ENCODE assay signal across 30 mouse cellular contexts in the genomic region with DNA sequence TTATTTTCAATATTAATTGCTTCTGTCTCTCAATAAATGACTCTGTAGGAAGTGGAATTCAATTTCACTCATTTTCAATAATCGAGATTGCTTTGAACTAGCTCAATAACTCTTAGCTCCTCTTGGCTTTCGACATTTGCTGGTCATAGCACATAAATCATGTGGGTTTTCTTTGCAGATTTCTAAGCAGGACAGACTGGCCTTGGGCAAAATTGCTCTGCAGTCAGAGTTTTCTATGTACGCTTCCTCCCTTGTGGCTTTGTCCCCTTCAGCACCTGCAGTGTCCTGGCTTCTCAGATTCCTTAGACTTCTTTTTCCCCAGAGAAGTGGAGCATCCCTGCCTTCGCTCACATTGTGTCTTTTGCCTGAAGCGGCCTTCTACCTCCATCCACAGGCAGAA.
A peak's percentile ranks its signal among the peaks of the same experiment; 100 is the strongest.
DNase-seq lines count a peak whose midpoint lies in the region; ATAC-seq lines count a peak whose summit lies in the region.
"Had no signal": no experiment of that assay in that cellular context is flagged by ENCODE, and none has a peak within 500 bp of the region (broad histone marks: within the 10 kb centered on the region; RNA-seq: fewer than 3 reads in every experiment).

No protein-coding gene starts in this region.

- H3K4me3 ChIP-seq in midbrain, embryonic 15.5 days = no peak overlapping the region
- H3K4me3 ChIP-seq in midbrain, embryonic 11.5 days (ENCODE audit: low read depth, low read length) = no peak overlapping the region
- H3K4me3 ChIP-seq: embryonic facial prominence, embryonic 12.5 days; layer of hippocampus, adult 2 months; liver, embryonic 12.5 days; megakaryocyte, embryonic 14.5 days; myocyte had no signal

- H3K9me3 ChIP-seq in midbrain, embryonic 15.5 days = no peaks in the 10 kb centered on the region
- H3K9me3 ChIP-seq in midbrain, embryonic 11.5 days (ENCODE audit: control insufficient read depth, low read length) = no peaks in the 10 kb centered on the region
- H3K9me3 ChIP-seq: embryonic facial prominence, embryonic 12.5 days; G1E; liver, embryonic 12.5 days had no signal

- no peak overlapping the region for H3K4me2 ChIP-seq in midbrain, embryonic 15.5 days
- H3K4me2 ChIP-seq in midbrain, embryonic 11.5 days = no peak overlapping the region
- H3K4me2 ChIP-seq: embryonic facial prominence, embryonic 12.5 days; heart, embryonic 11.5 days; liver, embryonic 12.5 days had no signal

- H3K27me3 ChIP-seq in midbrain, embryonic 15.5 days (replicated peaks) = no peaks in the 10 kb centered on the region
- no peaks in the 10 kb centered on the region for H3K27me3 ChIP-seq in midbrain, embryonic 11.5 days (ENCODE audit: control insufficient read depth, insufficient read depth, low read length)
- H3K27me3 ChIP-seq: embryonic facial prominence, embryonic 12.5 days; liver, embryonic 12.5 days; megakaryocyte, embryonic 14.5 days had no signal

- 0 out of 2 replicates have a peak, but pooled peaks have one; percentile 24 for ATAC-seq in midbrain, embryonic 15.5 days (replicated peaks)
- no peak for ATAC-seq in midbrain, embryonic 11.5 days (ENCODE audit: low FRiP score)
- ATAC-seq: forebrain, embryonic 14.5 days; hindbrain, embryonic 16.5 days; liver, embryonic 12.5 days; lung, postnatal 0 days had no signal

- H3K27ac ChIP-seq in midbrain, embryonic 15.5 days = no peak overlapping the region
- no peak overlapping the region for H3K27ac ChIP-seq in midbrain, embryonic 11.5 days (ENCODE audit: low read depth, low read length)
- H3K27ac ChIP-seq: embryonic facial prominence, embryonic 12.5 days; layer of hippocampus, adult 2 months; liver, embryonic 12.5 days had no signal

- 77% methylated on average over 5 of the region's 5 CpGs for WGBS in midbrain, embryonic 15.5 days
- WGBS in midbrain, embryonic 11.5 days = 91% methylated on average over 5 of the region's 5 CpGs

- H3K36me3 ChIP-seq in midbrain, embryonic 15.5 days (replicated peaks) = no peaks in the 10 kb centered on the region
- no peaks in the 10 kb centered on the region for H3K36me3 ChIP-seq in midbrain, embryonic 11.5 days (ENCODE audit: control insufficient read depth, insufficient read depth, low read length)
- H3K36me3 ChIP-seq: embryonic facial prominence, embryonic 12.5 days; G1E; liver, embryonic 12.5 days had no signal

- peak; percentile 64 to 87 for DNase-seq in adrenal gland, adult (ENCODE audit: inconsistent age in 2 of 2, low spot score in 1 of 2)
- no peak for DNase-seq in adrenal gland, postnatal 4 days (ENCODE audit: low spot score in 2 of 2)
- DNase-seq in midbrain, embryonic 11.5 days (ENCODE audit: low spot score, missing footprints) = no peak
- DNase-seq in 3T3-L1 (ENCODE audit: low read depth, low spot score) = peak; percentile 68
- peak; percentile 6 for DNase-seq in adrenal gland, postnatal 25 days
- DNase-seq in urinary bladder, adult 18-20 months (ENCODE audit: low spot score in 2 of 2) = no peak
- DNase-seq in layer of hippocampus, postnatal 36 days = no peak
- DNase-seq: cerebellum, adult 2 months; cerebellum, postnatal 25 days; gastrocnemius, postnatal 25 days; heart, adult 18-20 months; heart, postnatal 36 days; kidney, adult 18-20 months; kidney, postnatal 36 days; left cerebral cortex, postnatal 4 days; lung, adult 18-20 months; lung, postnatal 4 days; midbrain, embryonic 14.5 days; thymus, postnatal 4 days had no signal

- H3K4me1 ChIP-seq in midbrain, embryonic 15.5 days = no peaks in the 10 kb centered on the region
- no peaks in the 10 kb centered on the region for H3K4me1 ChIP-seq in midbrain, embryonic 11.5 days (ENCODE audit: control insufficient read depth, insufficient read depth, low read length)
- H3K4me1 ChIP-seq: embryonic facial prominence, embryonic 12.5 days; liver, embryonic 12.5 days; megakaryocyte, embryonic 14.5 days had no signal

- no peak overlapping the region for H3K9ac ChIP-seq in midbrain, embryonic 15.5 days
- H3K9ac ChIP-seq in midbrain, embryonic 11.5 days (ENCODE audit: low read length) = no peak overlapping the region
- H3K9ac ChIP-seq: embryonic facial prominence, embryonic 12.5 days; liver, embryonic 12.5 days had no signal

Comparison
In these comparisons a context has a peak if more than half of its experiments do, and no peak if none do; other contexts are left out.
1. DNase-seq: peak in adrenal gland, adult (2 of 2), 3T3-L1 (single experiment) and adrenal gland, postnatal 25 days (single experiment); none in adrenal gland, postnatal 4 days (0 of 2), midbrain, embryonic 11.5 days (single experiment), urinary bladder, adult 18-20 months (0 of 2) and layer of hippocampus, postnatal 36 days (0 of 2).